Mouse (Mus musculus): ENCODE data around the gene Trpc5. TPM values are rescaled to one million over a fixed set of nuclear protein-coding genes. Genes with fewer than 3 reads are reported as not detected.

Gene Trpc5
- total RNA-seq, 1 experiment: 0.18 TPM

- no peak within 1 kb of the TSS for H3K27ac ChIP-seq (ENCODE audit: insufficient read depth, low read depth, low read length, poor library complexity, severe bottlenecking)
- H3K9ac ChIP-seq (ENCODE audit: insufficient read depth, low read depth, low read length, poor library complexity, severe bottlenecking): no peak within 1 kb of the TSS
- peak within 1 kb of the TSS; percentile 31 to 39; a peak in 2 of 4 replicates for H3K4me3 ChIP-seq (ENCODE audit: insufficient read depth in 1 of 2, low read depth in 1 of 2, low read length in 2 of 2, poor library complexity in 1 of 2, severe bottlenecking in 1 of 2)
- DNase-seq (ENCODE audit: low read depth, low spot score): no peak
- no peaks in the 10 kb centered on the region for H3K9me3 ChIP-seq (ENCODE audit: control insufficient read depth, insufficient read depth, low read depth, low read length)
- in situ Hi-C loops (cut with MboI; ENCODE audit: low sequenced_read_pairs in 2 of 2, unreplicated experiment in 2 of 2): no loop called here
- TF ChIP-seq HCFC1 (IDR thresholded peaks at IDR 0.05; ENCODE audit: borderline replicate concordance, insufficient read depth, low read length) (no peak), MAFK (IDR thresholded peaks at IDR 0.05; ENCODE audit: insufficient read depth, low read depth, low read length) (no peak), CHD2 (IDR thresholded peaks at IDR 0.05; ENCODE audit: low read depth, low read length) (no peak), ZC3H11A (IDR thresholded peaks at IDR 0.05; ENCODE audit: borderline replicate concordance, low read depth, low read length) (no peak), ZNF384 (IDR thresholded peaks at IDR 0.05; ENCODE audit: low read depth, low read length) (no peak)
- H3K36me3 ChIP-seq (ENCODE audit: control insufficient read depth, insufficient read depth, low read length, poor library complexity, severe bottlenecking): no peaks in the 10 kb centered on the region
- H3K4me1 ChIP-seq (ENCODE audit: control insufficient read depth in 2 of 2, insufficient read depth in 2 of 2, low read length in 2 of 2, poor library complexity in 1 of 2): no peaks in the 10 kb centered on the region
Measured at GRCm38 (mm10) chrX:144688207-144689118, 483 bp upstream of the Trpc5 start, which contains the start of gene Rtl4. Gene Rtl4 (plus strand): TSS chrX:144688907.

- no peaks in the 10 kb centered on the region for H3K9me3 ChIP-seq (ENCODE audit: control insufficient read depth, insufficient read depth, low read depth, low read length)
- in situ Hi-C loops (cut with MboI; ENCODE audit: low sequenced_read_pairs in 2 of 2, unreplicated experiment in 2 of 2): no loop called here
- H3K27ac ChIP-seq (ENCODE audit: insufficient read depth, low read depth, low read length, poor library complexity, severe bottlenecking): no peak overlapping the region
- no peak overlapping the region for H3K9ac ChIP-seq (ENCODE audit: insufficient read depth, low read depth, low read length, poor library complexity, severe bottlenecking)
- H3K4me1 ChIP-seq (ENCODE audit: control insufficient read depth in 2 of 2, insufficient read depth in 2 of 2, low read length in 2 of 2, poor library complexity in 1 of 2): no peaks in the 10 kb centered on the region
- H3K4me3 ChIP-seq (ENCODE audit: insufficient read depth in 1 of 2, low read depth in 1 of 2, low read length in 2 of 2, poor library complexity in 1 of 2, severe bottlenecking in 1 of 2): no peak overlapping the region; a peak in 1 of 4 replicates
- DNase-seq (ENCODE audit: low read depth, low spot score): no peak
- no peaks in the 10 kb centered on the region for H3K36me3 ChIP-seq (ENCODE audit: control insufficient read depth, insufficient read depth, low read length, poor library complexity, severe bottlenecking)
- TF ChIP-seq ZNF384 (IDR thresholded peaks at IDR 0.05; ENCODE audit: low read depth, low read length) (no peak), HCFC1 (IDR thresholded peaks at IDR 0.05; ENCODE audit: borderline replicate concordance, insufficient read depth, low read length) (no peak), MAFK (IDR thresholded peaks at IDR 0.05; ENCODE audit: insufficient read depth, low read depth, low read length) (no peak)
Measured at GRCm38 (mm10) chrX:144687742-144688141, 238 bp downstream of the Trpc5 start.

- no peaks in the 10 kb centered on the region for H3K9me3 ChIP-seq (ENCODE audit: control insufficient read depth, insufficient read depth, low read depth, low read length)
- DNase-seq (ENCODE audit: low read depth, low spot score): no peak
- H3K27ac ChIP-seq (ENCODE audit: insufficient read depth, low read depth, low read length, poor library complexity, severe bottlenecking): no peak overlapping the region
- in situ Hi-C loops (cut with MboI; ENCODE audit: low sequenced_read_pairs in 2 of 2, unreplicated experiment in 2 of 2): no loop called here
- no peaks in the 10 kb centered on the region for H3K4me1 ChIP-seq (ENCODE audit: control insufficient read depth in 2 of 2, insufficient read depth in 2 of 2, low read length in 2 of 2, poor library complexity in 1 of 2)
- H3K36me3 ChIP-seq (ENCODE audit: control insufficient read depth, insufficient read depth, low read length, poor library complexity, severe bottlenecking): no peaks in the 10 kb centered on the region
- no peak for TF ChIP-seq CHD2 (IDR thresholded peaks at IDR 0.05; ENCODE audit: low read depth, low read length)
- no peak for TF ChIP-seq MAFK (IDR thresholded peaks at IDR 0.05; ENCODE audit: insufficient read depth, low read depth, low read length)
- no peak for TF ChIP-seq ZC3H11A (IDR thresholded peaks at IDR 0.05; ENCODE audit: borderline replicate concordance, low read depth, low read length)
- TF ChIP-seq ZNF384 (IDR thresholded peaks at IDR 0.05; ENCODE audit: low read depth, low read length): no peak
- TF ChIP-seq HCFC1 (IDR thresholded peaks at IDR 0.05; ENCODE audit: borderline replicate concordance, insufficient read depth, low read length): no peak
- H3K4me3 ChIP-seq (ENCODE audit: insufficient read depth in 1 of 2, low read depth in 1 of 2, low read length in 2 of 2, poor library complexity in 1 of 2, severe bottlenecking in 1 of 2): no peak overlapping the region
- no peak overlapping the region for H3K9ac ChIP-seq (ENCODE audit: insufficient read depth, low read depth, low read length, poor library complexity, severe bottlenecking)
Measured at GRCm38 (mm10) chrX:144652196-144652595, 35.8 kb downstream of the Trpc5 start.

GRCm38 (mm10) chrX:144645394-144645793, 42.6 kb downstream of the Trpc5 start:
- no peaks in the 10 kb centered on the region for H3K36me3 ChIP-seq (ENCODE audit: control insufficient read depth, insufficient read depth, low read length, poor library complexity, severe bottlenecking)
- no peak overlapping the region for H3K27ac ChIP-seq (ENCODE audit: insufficient read depth, low read depth, low read length, poor library complexity, severe bottlenecking)
- TF ChIP-seq HCFC1 (IDR thresholded peaks at IDR 0.05; ENCODE audit: borderline replicate concordance, insufficient read depth, low read length) (no peak), ZC3H11A (IDR thresholded peaks at IDR 0.05; ENCODE audit: borderline replicate concordance, low read depth, low read length) (0 out of 2 replicates have a peak, but pooled peaks have one; percentile 11)
- no peaks in the 10 kb centered on the region for H3K9me3 ChIP-seq (ENCODE audit: control insufficient read depth, insufficient read depth, low read depth, low read length)
- no peak overlapping the region for H3K4me3 ChIP-seq (ENCODE audit: insufficient read depth in 1 of 2, low read depth in 1 of 2, low read length in 2 of 2, poor library complexity in 1 of 2, severe bottlenecking in 1 of 2)
- peak; percentile 15 for DNase-seq (ENCODE audit: low read depth, low spot score)
- in situ Hi-C loops (cut with MboI; ENCODE audit: low sequenced_read_pairs in 2 of 2, unreplicated experiment in 2 of 2): no loop called here
- H3K4me1 ChIP-seq (ENCODE audit: control insufficient read depth in 2 of 2, insufficient read depth in 2 of 2, low read length in 2 of 2, poor library complexity in 1 of 2): no peaks in the 10 kb centered on the region
- H3K9ac ChIP-seq (ENCODE audit: insufficient read depth, low read depth, low read length, poor library complexity, severe bottlenecking): no peak overlapping the region

Data from ES-E14 (cell line).